Mouse (Mus musculus) stomach, adult 2 months (tissue): ENCODE results near the gene Krt76. TPM values are rescaled to one million over a fixed set of nuclear protein-coding genes. Genes with fewer than 3 reads are reported as not detected.

Source experiments
- polyA plus RNA-seq: library from polyadenylated mRNA; depleted of rRNA; stranded (reverse); fragments of >200 nt; gene quantifications from 2 replicates; pipeline ENCODE4 v1.2.3, GENCODE M21; 2012; rRNA removed

The Krt76 gene
- polyA plus RNA-seq: 0.50 and 0.67 TPM in 2 replicates

GRCm38 (mm10) chr15:101892820-101893219, at the start of gene Krt76:
TSS of gene Krt76 (minus strand) at chr15:101892920.

GRCm38 (mm10) chr15:101940274-101940829, 47.6 kb upstream of the Krt76 start, which contains the start of gene Krt79:
TSS of gene Krt79 (minus strand) at chr15:101940324.

GRCm38 (mm10) chr15:101924635-101925034, 31.9 kb upstream of the Krt76 start, which contains the start of gene Krt4:
TSS of gene Krt4 (minus strand) at chr15:101924735.

GRCm38 (mm10) chr15:101869431-101869830, 23.3 kb downstream of the Krt76 start, which contains the start of gene Krt77:
TSS of gene Krt77 (minus strand) at chr15:101869705.

GRCm38 (mm10) chr15:101850694-101851093, 42.0 kb downstream of the Krt76 start, which contains the start of gene Krt1:
TSS of gene Krt1 (minus strand) at chr15:101850794.

Other genes with a start within 250 kb of the Krt76 start
- not detected in 2 replicates for gene Gm5478, start 245.5 kb downstream of the Krt76 start, polyA plus RNA-seq
- gene Krt6b, start 212.6 kb downstream of the Krt76 start, polyA plus RNA-seq: 22.6 and 22.8 TPM in 2 replicates
- gene Krt6a, start 198.6 kb downstream of the Krt76 start, polyA plus RNA-seq: 10.0 and 18.7 TPM in 2 replicates
- 106 and 147 TPM in 2 replicates for gene Krt5, start 180.0 kb downstream of the Krt76 start, polyA plus RNA-seq
- gene Krt71, start 149.8 kb downstream of the Krt76 start, polyA plus RNA-seq: not detected in 2 replicates
- not detected in 2 replicates for gene Krt72, start 106.5 kb downstream of the Krt76 start, polyA plus RNA-seq
- not detected in 2 replicates for gene Krt73, start 90.6 kb downstream of the Krt76 start, polyA plus RNA-seq
- gene Krt2, start 74.8 kb downstream of the Krt76 start, polyA plus RNA-seq: not detected in 2 replicates
- 315 and 333 TPM in 2 replicates for gene Krt1, start 42.1 kb downstream of the Krt76 start, polyA plus RNA-seq
- gene Krt77, start 23.2 kb downstream of the Krt76 start, polyA plus RNA-seq: 0.04 and 0.05 TPM in 2 replicates
- gene Krt4, start 31.8 kb upstream of the Krt76 start, polyA plus RNA-seq: 456 and 601 TPM in 2 replicates
- 3.8 and 3.9 TPM in 2 replicates for gene Krt79, start 47.4 kb upstream of the Krt76 start, polyA plus RNA-seq
- 11.4 and 15.9 TPM in 2 replicates for gene Krt78, start 61.4 kb upstream of the Krt76 start, polyA plus RNA-seq
- gene Krt8, start 111.6 kb upstream of the Krt76 start, polyA plus RNA-seq: 1,182 and 1,269 TPM in 2 replicates
- gene Krt18, start 135.3 kb upstream of the Krt76 start, polyA plus RNA-seq: 248 and 336 TPM in 2 replicates
- gene Eif4b, start 180.9 kb upstream of the Krt76 start, polyA plus RNA-seq: 14.5 and 19.1 TPM in 2 replicates
- 67.8 and 68.1 TPM in 2 replicates for gene Tns2, start 207.5 kb upstream of the Krt76 start, polyA plus RNA-seq
- 31.6 and 32.7 TPM in 2 replicates for gene Spryd3, start 243.3 kb upstream of the Krt76 start, polyA plus RNA-seq